Mouse (Mus musculus) testis, adult 2 months (tissue): ENCODE results near the gene Hist1h4i.

ENCODE experiments used
- CTCF ChIP-seq: fragments of 200-500 bp; IDR thresholded peaks from 2 replicates; pipeline ENCODE4 v1.5.1; 2012; ENCODE audit warnings: low read depth, mild to moderate bottlenecking, inconsistent platforms, low read length, moderate library complexity; ENCODE audit not compliant: control insufficient read depth, insufficient read depth, insufficient replicate concordance
- POLR2A ChIP-seq: fragments of 200-500 bp; IDR thresholded peaks from 2 replicates; pipeline ENCODE4 v1.6.1; 2012; ENCODE audit warnings: low read depth, mild to moderate bottlenecking, inconsistent platforms, low read length, moderate library complexity; ENCODE audit not compliant: control insufficient read depth

- TF ChIP-seq POLR2A (no peak), CTCF (no peak)
These were observed 10.3 kb upstream of the Hist1h4i start for GRCm38 (mm10) chr13:22051523-22051859.
